Mouse (Mus musculus) erythroblast, embryonic 14.5 days (primary cell): Measurements from ENCODE around the gene Elfn1.

Source experiments
- GATA1 ChIP-seq: IDR thresholded peaks from 2 replicates; pipeline ENCODE4 v1.6.1; 2012; ENCODE audit warnings: low read length, inconsistent platforms, mixed read lengths
- TAL1 ChIP-seq: IDR thresholded peaks from 3 replicates; pipeline ENCODE4 v1.6.1; 2012; ENCODE audit warnings: low read length, inconsistent platforms, mixed read lengths

DNA sequence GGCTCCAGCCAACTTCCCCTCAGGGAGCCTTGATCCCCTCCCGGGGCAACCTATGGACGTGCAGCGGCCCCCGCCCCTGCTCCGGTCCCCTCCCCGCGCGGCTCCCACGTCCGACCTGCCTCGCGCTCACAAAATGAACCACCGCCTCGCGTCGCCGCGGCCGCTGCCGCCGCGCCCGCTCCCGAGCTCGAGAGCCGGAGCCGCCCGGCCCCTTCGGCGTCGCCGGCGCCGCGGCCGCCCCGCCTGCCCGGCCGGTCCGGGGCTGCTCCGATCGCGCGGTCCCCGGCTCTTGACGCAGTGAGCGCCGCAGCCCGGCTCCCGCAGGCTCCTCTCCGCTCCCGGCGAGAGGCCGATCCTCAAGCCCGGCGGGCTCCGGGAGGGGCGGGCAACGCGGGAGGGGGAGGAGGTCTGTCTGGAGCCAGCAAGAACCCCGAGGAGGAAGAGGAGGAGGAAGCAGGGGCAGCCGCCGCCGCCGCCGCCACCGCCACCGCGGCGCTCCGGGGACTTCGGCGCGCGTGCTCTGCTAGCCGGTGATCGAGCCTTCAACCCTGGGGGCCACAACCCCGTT lies 584 bp downstream of the Elfn1 start:
- no peak for TF ChIP-seq TAL1
- no peak for TF ChIP-seq GATA1
